Mouse (Mus musculus) kidney, adult 2 months (tissue): ENCODE data around the gene Plcg1.

Source experiments
- CTCF ChIP-seq: fragments of 200-500 bp; conservative IDR thresholded peaks from 2 replicates; pipeline ENCODE4 v1.5.1; 2011; ENCODE audit warnings: low read depth, mild to moderate bottlenecking, control low read depth, low read length, moderate library complexity, mixed read lengths; ENCODE audit not compliant: insufficient read depth, insufficient read length
- POLR2A ChIP-seq: fragments of 200-500 bp; IDR thresholded peaks from one replicate; pipeline ENCODE4 v1.6.1; 2011; ENCODE audit warnings: low read depth, low read length, control low read depth

- TF ChIP-seq POLR2A = no peak
- TF ChIP-seq CTCF = no peak
Measured at GRCm38 (mm10) chr2:160798206-160798605, 67.1 kb downstream of the Plcg1 start.
